Mouse (Mus musculus) liver, adult 2 months (tissue): ENCODE measurements at regions not wholly inside any gene's neighbourhood (a gene's known extent, or its start where the extent isn't known, plus 50 kb on each side); places are given as distances from the start of the nearest gene placed in this dataset.

ENCODE experiments used
- CTCF ChIP-seq: fragments of 200-500 bp; IDR thresholded peaks from 2 replicates; pipeline ENCODE4 v1.5.1; 2011; ENCODE audit warnings: low read depth, low read length, control low read depth
- POLR2A ChIP-seq: fragments of 200-500 bp; IDR thresholded peaks from 2 replicates; pipeline ENCODE4 v1.6.1; 2011; ENCODE audit warnings: low read length, control low read depth; ENCODE audit not compliant: insufficient read depth; ENCODE audit errors: extremely low read depth

GRCm38 (mm10) chr9:61847496-61847895, 66.8 kb downstream of the Rplp1 start:
- TF ChIP-seq CTCF (no peak), POLR2A (no peak)
